Mouse (Mus musculus) cerebellum, adult 9-10 months (tissue): ENCODE measurements around the gene Gspt1.
A peak's percentile ranks its signal among the peaks of the same experiment; 100 is the strongest.

Experiments used
- DNase-seq: peaks from one replicate; pipeline ENCODE4 v3.0.0; 2022

Gene Gspt1

GRCm38 (mm10) chr16:11202571-11203554, 51.3 kb downstream of the Gspt1 start, which contains the start of gene Rsl1d1:
Gene Rsl1d1, minus strand, starts transcription at chr16:11203331.
- DNase-seq, result peak; percentile 90

GRCm38 (mm10) chr16:11201740-11202394, 52.3 kb downstream of the Gspt1 start:
- no peak for DNase-seq

GRCm38 (mm10) chr16:11200247-11200646, 53.9 kb downstream of the Gspt1 start:
- no peak for DNase-seq

GRCm38 (mm10) chr16:11198467-11198866, 55.7 kb downstream of the Gspt1 start:
- no peak for DNase-seq

- DNase-seq, result no peak
Observed at GRCm38 (mm10) chr16:11197052-11197451, 57.1 kb downstream of the Gspt1 start.

GRCm38 (mm10) chr16:11193231-11193630, 60.9 kb downstream of the Gspt1 start:
- DNase-seq, result no peak

GRCm38 (mm10) chr16:11190150-11190549, 64.0 kb downstream of the Gspt1 start:
- peak; percentile 78 for DNase-seq

GRCm38 (mm10) chr16:11177404-11177803, 76.7 kb downstream of the Gspt1 start:
- no peak for DNase-seq

- DNase-seq, result no peak
Observed at GRCm38 (mm10) chr16:11176884-11177244, 77.3 kb downstream of the Gspt1 start.

GRCm38 (mm10) chr16:11176208-11176883, 77.8 kb downstream of the Gspt1 start, which contains the start of gene Zc3h7a:
Gene Zc3h7a, minus strand, starts transcription at chr16:11176393.
- peak; percentile 90 for DNase-seq

- peak; percentile 67 for DNase-seq
Observed at GRCm38 (mm10) chr16:11175489-11176207, 78.5 kb downstream of the Gspt1 start.

- DNase-seq, result no peak
Observed at GRCm38 (mm10) chr16:11175100-11175488, 79.0 kb downstream of the Gspt1 start.

- DNase-seq, result peak; percentile 70
Observed at GRCm38 (mm10) chr16:11174671-11175081, 79.4 kb downstream of the Gspt1 start.

GRCm38 (mm10) chr16:11171679-11172078, 82.4 kb downstream of the Gspt1 start:
- DNase-seq, result no peak
